Mouse (Mus musculus) urinary bladder, postnatal 36 days (tissue): ENCODE measurements around the gene Bcl11a.

Experiments used
- DNase-seq, 2 experiments: peaks; one replicate each; pipeline ENCODE4 v3.0.0; 2022; ENCODE audit warnings: low spot score in 2 of 2, mixed read lengths in 1 of 2

The Bcl11a gene

DNA sequence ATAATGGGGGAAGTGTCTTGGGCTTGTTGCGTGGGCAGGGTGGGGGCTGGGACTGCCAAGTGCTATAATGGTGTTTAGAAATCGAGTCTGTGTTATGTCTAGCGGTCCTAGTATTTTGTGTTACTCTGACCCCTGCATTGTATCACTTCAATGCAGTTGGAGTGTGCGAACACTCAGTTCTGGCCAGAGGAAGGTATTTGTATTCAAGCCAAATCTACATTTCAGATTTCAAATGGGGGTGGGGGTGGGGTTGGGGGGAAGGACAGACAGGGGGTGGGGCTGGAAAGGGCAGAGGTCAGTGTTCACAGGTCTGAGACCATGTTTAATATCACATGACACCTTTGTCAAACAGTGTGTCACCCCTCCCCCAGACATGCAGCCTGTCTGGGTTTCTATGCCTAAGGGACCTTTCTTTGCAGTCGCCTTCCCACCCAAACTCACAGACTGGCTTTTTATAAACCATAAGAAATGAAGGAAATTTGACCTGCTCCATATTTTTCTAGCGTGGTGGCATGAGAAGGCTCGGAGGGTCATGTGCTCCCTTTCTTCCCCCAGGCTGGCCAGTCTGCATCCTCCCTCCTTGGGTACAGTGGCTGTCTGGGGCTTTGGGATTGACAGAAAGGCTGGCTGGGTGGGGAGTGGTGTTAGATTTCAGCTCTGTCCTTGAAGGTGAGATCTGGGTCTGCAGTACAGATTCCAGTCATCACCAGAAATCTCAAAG, 124.9 kb downstream of the Bcl11a start:
- DNase-seq: no peak

DNA sequence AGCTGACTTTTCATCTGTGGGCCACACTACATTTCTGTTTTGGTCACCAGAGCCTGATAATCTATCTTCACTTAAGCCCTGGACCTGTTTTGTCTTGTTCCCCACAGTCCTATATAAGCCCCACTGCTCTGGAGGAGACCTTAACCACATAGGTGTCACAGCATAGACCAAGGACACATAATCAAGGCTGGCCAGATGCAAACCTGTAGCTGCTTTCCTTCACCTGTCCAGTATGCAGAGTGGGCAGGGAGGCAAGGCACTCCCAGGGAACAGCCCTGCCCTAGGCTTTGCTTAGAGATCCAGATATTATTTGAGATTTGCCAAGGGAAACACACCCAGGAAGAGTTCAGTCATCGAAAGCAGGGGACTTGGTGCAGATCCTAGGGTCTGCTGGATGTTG, 125.6 kb downstream of the Bcl11a start:
- DNase-seq: no peak

DNA sequence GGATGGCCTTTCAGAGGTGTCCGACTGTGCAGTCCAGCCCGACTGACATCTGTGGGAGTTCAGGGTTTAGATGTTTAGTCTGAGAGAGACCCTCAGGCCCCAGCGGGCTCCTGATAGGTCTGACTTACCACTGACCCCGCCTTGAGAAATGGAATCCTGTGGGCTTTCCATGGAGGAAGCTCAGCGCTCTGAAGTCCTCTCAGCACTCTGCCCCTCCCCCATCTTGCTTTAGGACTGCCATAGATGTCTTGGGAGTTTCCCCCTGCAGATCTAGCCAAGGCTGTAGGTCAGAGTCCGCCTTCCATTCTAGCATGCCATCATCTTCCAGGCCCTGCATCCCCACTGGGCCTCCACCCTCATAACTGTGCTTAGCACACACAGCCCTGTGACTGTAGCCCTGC, 131.1 kb downstream of the Bcl11a start:
- no peak for DNase-seq

DNA sequence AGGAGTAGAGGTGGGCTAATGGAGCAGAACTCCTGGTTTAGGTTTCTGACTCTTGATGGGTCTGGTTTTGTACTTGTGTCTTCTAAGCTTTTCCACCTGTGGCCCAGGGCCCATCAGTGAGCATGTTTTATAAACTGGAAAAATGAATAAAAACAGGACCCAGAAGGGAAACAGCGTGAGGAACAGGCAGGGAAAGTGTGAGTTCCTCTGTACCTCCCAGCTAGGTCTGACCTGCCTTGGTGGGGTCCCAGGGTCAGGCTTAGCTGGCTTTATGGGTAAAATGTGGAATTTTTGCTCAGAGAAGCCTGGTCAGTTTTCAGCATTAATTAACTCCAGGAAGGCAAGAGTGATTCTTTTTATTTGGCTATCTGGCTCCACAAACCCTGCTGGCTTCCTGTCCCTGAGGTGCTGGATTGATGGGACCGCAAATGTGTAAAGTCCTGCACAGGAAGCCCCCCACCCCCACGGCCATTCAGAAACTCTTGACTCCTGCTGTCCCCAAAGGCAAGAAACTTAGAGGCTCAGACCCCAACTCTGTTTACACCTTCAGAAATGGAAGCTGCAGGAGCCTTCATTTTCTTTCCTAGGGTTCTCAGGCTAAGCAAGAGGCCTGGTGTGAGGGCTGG, 136.8 kb downstream of the Bcl11a start:
- DNase-seq: no peak

DNA sequence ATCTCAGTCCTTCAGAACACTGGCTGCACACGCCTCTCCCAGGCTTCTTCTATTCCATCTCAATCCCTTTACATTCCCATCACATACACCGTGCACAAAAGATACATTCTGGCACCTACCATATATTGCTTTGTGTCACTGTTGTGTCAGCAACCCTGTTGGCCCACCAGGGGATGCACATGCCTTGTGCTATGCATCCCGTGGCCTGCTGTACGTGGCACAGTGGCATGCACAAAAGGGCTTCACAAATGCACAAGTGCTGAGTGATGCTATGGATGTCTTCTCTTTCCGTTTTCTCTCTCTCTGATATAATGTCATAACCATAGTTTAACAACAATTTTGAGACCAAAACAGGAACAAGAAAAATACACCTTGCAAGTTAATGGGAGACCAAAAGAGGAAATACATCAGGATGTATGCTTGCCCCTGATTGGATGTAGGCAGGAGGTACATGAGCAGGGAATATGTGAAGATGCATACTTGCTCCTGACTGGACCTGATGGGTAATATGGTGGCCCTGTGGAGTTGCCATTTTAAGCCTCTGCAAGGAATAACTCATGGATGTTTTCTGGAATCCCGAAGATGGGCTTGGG, 140.0 kb downstream of the Bcl11a start:
- DNase-seq: no peak

DNA sequence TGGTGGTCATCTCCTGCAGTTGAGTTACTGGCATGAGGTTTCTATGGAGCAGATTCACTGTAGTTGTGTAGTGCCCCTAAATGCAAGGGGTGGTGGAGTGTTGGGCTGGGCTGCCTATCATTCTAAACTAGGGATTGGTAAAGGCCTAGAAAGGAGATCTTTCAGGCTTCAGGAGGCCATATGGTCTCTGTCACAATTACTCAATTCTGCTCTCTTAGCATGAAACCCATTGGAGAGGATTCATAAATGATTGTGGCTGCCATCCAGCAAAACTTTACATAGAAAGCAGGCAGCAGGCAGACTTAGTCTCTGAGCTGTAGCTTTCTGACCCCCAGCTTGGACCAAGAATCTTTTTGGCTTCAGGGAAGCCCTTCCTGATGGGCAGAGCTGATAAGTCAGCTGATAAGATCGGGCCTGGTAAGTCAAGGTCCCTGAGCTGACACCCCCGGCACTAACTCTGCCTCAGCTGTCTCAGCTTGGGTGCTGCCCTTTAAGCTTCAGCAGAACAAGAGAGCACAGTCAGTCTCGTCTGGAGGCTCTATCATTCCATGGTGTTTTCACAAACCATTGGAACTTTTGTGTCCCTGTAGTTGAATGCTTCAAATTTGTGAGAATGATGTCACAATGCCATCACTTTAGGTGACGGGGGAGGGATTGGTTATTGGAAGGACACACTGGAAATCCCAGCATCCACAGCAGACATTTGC, 143.9 kb downstream of the Bcl11a start:
- no peak for DNase-seq
